In the genomic region with DNA sequence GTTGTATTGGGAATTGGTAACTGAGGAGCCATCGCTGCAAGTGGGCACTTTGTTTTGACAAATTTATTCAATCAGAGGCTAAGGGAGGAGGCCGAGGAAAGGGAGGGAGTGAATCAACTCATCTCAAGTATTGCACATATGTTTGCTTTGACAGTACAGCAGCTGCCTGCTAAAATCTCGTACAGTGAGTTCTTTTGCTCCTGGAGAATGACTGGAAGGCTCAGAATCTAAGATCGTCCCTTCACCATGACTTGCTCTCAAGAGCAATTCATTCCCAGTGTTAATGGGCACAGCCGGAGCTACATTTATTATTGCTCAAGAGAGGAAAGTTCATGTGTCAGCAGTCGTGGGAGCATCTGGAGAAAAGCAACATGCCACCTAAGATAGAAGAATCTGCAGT, we compare ENCODE assay signal across 9 mouse cellular contexts.
A peak's percentile ranks its signal among the peaks of the same experiment; 100 is the strongest.
DNase-seq lines count a peak whose midpoint lies in the region; ATAC-seq and TF ChIP-seq lines count a peak whose summit lies in the region.
"Had no signal": no experiment of that assay in that cellular context is flagged by ENCODE, and none has a peak within 500 bp of the region (broad histone marks: within the 10 kb centered on the region; RNA-seq: fewer than 3 reads in every experiment).

No protein-coding gene starts in this region.

- no peak overlapping the region for H3K9ac ChIP-seq in neural tube, embryonic 11.5 days (ENCODE audit: low read length)

- peak; percentile 10 for DNase-seq in neural tube, embryonic 11.5 days (ENCODE audit: low spot score)
- DNase-seq in neural tube, embryonic 10.5 days (ENCODE audit: extremely low spot score, low spot score): no peak
- DNase-seq in layer of hippocampus, adult 2 months (ENCODE audit: low spot score in 2 of 2): peak; percentile 29 to 54
- DNase-seq in mesoderm, embryonic 11.5 days (ENCODE audit: low read depth, low spot score): peak; percentile 1
- no peak for DNase-seq in cerebellum, postnatal 25 days
- DNase-seq in testis, postnatal 10 days (ENCODE audit: low spot score): no peak
- DNase-seq in urinary bladder, postnatal 14 days (ENCODE audit: low spot score): no peak
- no peak for DNase-seq in testis, postnatal 14 days (ENCODE audit: low spot score)

- TF ChIP-seq CTCF in layer of hippocampus, adult 2 months (conservative IDR thresholded peaks at IDR 0.05): no peak

- H3K9me3 ChIP-seq in neural tube, embryonic 11.5 days (ENCODE audit: control insufficient read depth, low read length): no peaks in the 10 kb centered on the region

- 47% methylated on average over 6 of the region's 6 CpGs for whole genome bisulfite sequencing in neural tube, embryonic 11.5 days

- H3K4me3 ChIP-seq in neural tube, embryonic 11.5 days (ENCODE audit: low read depth, low read length): no peak overlapping the region
- peak overlapping the region; percentile 45 for H3K4me3 ChIP-seq in layer of hippocampus, adult 2 months

- H3K4me2 ChIP-seq in neural tube, embryonic 11.5 days (ENCODE audit: low read depth): no peak overlapping the region

- no peaks in the 10 kb centered on the region for H3K4me1 ChIP-seq in neural tube, embryonic 11.5 days (ENCODE audit: control insufficient read depth, insufficient read depth, low read length)

- H3K27me3 ChIP-seq in neural tube, embryonic 11.5 days (ENCODE audit: control insufficient read depth, insufficient read depth, low read length): no peaks in the 10 kb centered on the region
- H3K27me3 ChIP-seq: CH12.LX had no signal

- no peak for ATAC-seq in neural tube, embryonic 11.5 days (ENCODE audit: insufficient read depth, low FRiP score, low TSS enrichment)

- H3K36me3 ChIP-seq in neural tube, embryonic 11.5 days (ENCODE audit: control insufficient read depth, insufficient read depth, low read length): no peaks in the 10 kb centered on the region

- no peak overlapping the region for H3K27ac ChIP-seq in neural tube, embryonic 11.5 days (ENCODE audit: low read depth, low read length)
- peak overlapping the region; percentile 54; the same call in 1 of the 2 replicates for H3K27ac ChIP-seq in layer of hippocampus, adult 2 months

Comparison
In these comparisons a context has a peak if more than half of its experiments do, and no peak if none do; other contexts are left out.
1. DNase-seq: peak in neural tube, embryonic 11.5 days (single experiment), layer of hippocampus, adult 2 months (2 of 2) and mesoderm, embryonic 11.5 days (single experiment); none in neural tube, embryonic 10.5 days (single experiment), cerebellum, postnatal 25 days (0 of 2), testis, postnatal 10 days (single experiment), urinary bladder, postnatal 14 days (single experiment) and testis, postnatal 14 days (single experiment).